Mouse (Mus musculus) thymus, postnatal 0 days (tissue): Measurements from ENCODE around the gene Syn3. TPM values are rescaled to one million over a fixed set of nuclear protein-coding genes. Genes with fewer than 3 reads are reported as not detected.

Source experiments
- DNase-seq: peaks from one replicate; pipeline ENCODE4 v3.0.0-alpha.2; 2015; ENCODE audit warnings: low spot score
- polyA plus RNA-seq: library from polyadenylated mRNA; unstranded; fragments of >200 nt; fragmentation: Nextera tagmentation; extraction: Ambion mirVana; gene quantifications from 2 replicates; pipeline ENCODE4 v1.2.1, GENCODE M21; 2015

Syn3 gene
- polyA plus RNA-seq, 1 experiment from 2014 or later, result 0.98 TPM

- DNase-seq, result no peak
Measured at GRCm38 (mm10) chr10:86339649-86340379, 158.9 kb downstream of the Syn3 start.

- no peak for DNase-seq
Measured at GRCm38 (mm10) chr10:86339121-86339520, 159.6 kb downstream of the Syn3 start.

- DNase-seq, result no peak
Measured at GRCm38 (mm10) chr10:86338121-86338715, 160.5 kb downstream of the Syn3 start.

GRCm38 (mm10) chr10:86337239-86337638 lies 161.5 kb downstream of the Syn3 start:
- DNase-seq, result no peak

- DNase-seq, result no peak
Measured at GRCm38 (mm10) chr10:86336506-86336905, 162.2 kb downstream of the Syn3 start.

GRCm38 (mm10) chr10:86334581-86334980 lies 164.1 kb downstream of the Syn3 start:
- no peak for DNase-seq

- no peak for DNase-seq
Measured at GRCm38 (mm10) chr10:86332942-86333341, 165.8 kb downstream of the Syn3 start.

GRCm38 (mm10) chr10:86331681-86332281 lies 166.9 kb downstream of the Syn3 start:
- DNase-seq, result no peak

GRCm38 (mm10) chr10:86330993-86331680 lies 167.6 kb downstream of the Syn3 start:
- no peak for DNase-seq

GRCm38 (mm10) chr10:86329241-86329882 lies 169.3 kb downstream of the Syn3 start:
- no peak for DNase-seq

- no peak for DNase-seq
Measured at GRCm38 (mm10) chr10:86328691-86329090, 170.0 kb downstream of the Syn3 start.

GRCm38 (mm10) chr10:86328143-86328542 lies 170.6 kb downstream of the Syn3 start:
- DNase-seq, result no peak

GRCm38 (mm10) chr10:86325272-86325671 lies 173.4 kb downstream of the Syn3 start:
- DNase-seq, result no peak

GRCm38 (mm10) chr10:86323275-86323994 lies 175.3 kb downstream of the Syn3 start:
- no peak for DNase-seq

- no peak for DNase-seq
Measured at GRCm38 (mm10) chr10:86322006-86322405, 176.7 kb downstream of the Syn3 start.

GRCm38 (mm10) chr10:86321194-86321593 lies 177.5 kb downstream of the Syn3 start:
- DNase-seq, result no peak

GRCm38 (mm10) chr10:86320204-86320603 lies 178.5 kb downstream of the Syn3 start:
- DNase-seq, result no peak

- no peak for DNase-seq
Measured at GRCm38 (mm10) chr10:86319526-86319925, 179.2 kb downstream of the Syn3 start.

GRCm38 (mm10) chr10:86318552-86319140 lies 180.1 kb downstream of the Syn3 start:
- DNase-seq, result no peak

- DNase-seq, result no peak
Measured at GRCm38 (mm10) chr10:86317633-86318032, 181.1 kb downstream of the Syn3 start.
